Mouse (Mus musculus) embryonic facial prominence, embryonic 10.5 days (tissue): ENCODE results near the gene Nckap5l. TPM values are rescaled to one million over a fixed set of nuclear protein-coding genes. Genes with fewer than 3 reads are reported as not detected.

Source experiments
- DNase-seq: peaks from one replicate; pipeline ENCODE4 v3.0.0-alpha.2; 2017; ENCODE audit warnings: low spot score
- H3K27ac ChIP-seq: fragments of 300-500 bp; sonication (generic); replicated peaks from 2 replicates; pipeline ENCODE4 v1.5.1; 2016; ENCODE audit warnings: mild to moderate bottlenecking
- H3K27me3 ChIP-seq: fragments of 300-500 bp; sonication (generic); replicated peaks from 2 replicates; pipeline ENCODE4 v1.6.1; 2016; ENCODE audit warnings: low read depth, mild to moderate bottlenecking; ENCODE audit not compliant: poor library complexity, severe bottlenecking
- H3K36me3 ChIP-seq: fragments of 300-500 bp; sonication (generic); replicated peaks from 2 replicates; pipeline ENCODE4 v1.6.1; 2016; ENCODE audit warnings: mild to moderate bottlenecking, moderate library complexity
- H3K4me1 ChIP-seq: fragments of 300-500 bp; sonication (generic); 2 replicates; pipeline ENCODE4 v1.6.1; 2016
- H3K4me3 ChIP-seq: fragments of 300-500 bp; sonication (generic); 2 replicates; pipeline ENCODE4 v1.5.1; 2016; ENCODE audit warnings: mild to moderate bottlenecking, moderate library complexity
- H3K9me3 ChIP-seq: fragments of 300-500 bp; sonication (generic); 2 replicates; pipeline ENCODE4 v1.6.1; 2016; ENCODE audit warnings: mild to moderate bottlenecking
- WGBS: fragments of 180-500 bp; shearing (Covaris S2); methylation state at CpG from one replicate; pipeline ENCODE4 v1.1.7; 2016; 5-methylcytosine and 5-hydroxymethylcytosine counted together
- polyA plus RNA-seq: library from polyadenylated mRNA; unstranded; fragments of >200 nt; fragmentation: Nextera tagmentation; extraction: Ambion mirVana; gene quantifications from 2 replicates; pipeline ENCODE4 v1.2.1, GENCODE M21; 2016

Gene Nckap5l
- polyA plus RNA-seq, 1 experiment from 2014 or later, result 14.1 TPM

GRCm38 (mm10) chr15:99484745-99485144 lies 27.2 kb upstream of the Nckap5l start:
- no peaks in the 10 kb centered on the region for H3K27me3 ChIP-seq
- H3K4me3 ChIP-seq, result no peak overlapping the region
- no peak overlapping the region for H3K27ac ChIP-seq
- DNase-seq, result no peak
- no peaks in the 10 kb centered on the region for H3K4me1 ChIP-seq
- H3K36me3 ChIP-seq, result no peaks in the 10 kb centered on the region
- WGBS, result 75% methylated on average over 6 of the region's 6 CpGs
- H3K9me3 ChIP-seq, result no peaks in the 10 kb centered on the region

GRCm38 (mm10) chr15:99475814-99476213 lies 18.3 kb upstream of the Nckap5l start:
- no peak overlapping the region for H3K4me3 ChIP-seq
- H3K4me1 ChIP-seq, result peaks cover 17% of the 10 kb centered on the region
- H3K27ac ChIP-seq, result no peak overlapping the region
- H3K9me3 ChIP-seq, result 0 out of 2 replicates have a peak, but pooled peaks cover under 1% of the 10 kb centered on the region
- peaks cover 10% of the 10 kb centered on the region for H3K36me3 ChIP-seq
- WGBS, result 74% methylated on average over 1 of the region's 1 CpGs
- DNase-seq, result no peak
- H3K27me3 ChIP-seq, result no peaks in the 10 kb centered on the region

GRCm38 (mm10) chr15:99474576-99474926 lies 17.0 kb upstream of the Nckap5l start, which contains the start of gene Bcdin3d:
TSS of gene Bcdin3d (minus strand) at chr15:99474730.
- H3K4me1 ChIP-seq, result peaks cover 17% of the 10 kb centered on the region
- peak within 1 kb of the TSS; percentile 86 for H3K4me3 ChIP-seq
- WGBS, result under 1% methylated on average over 26 of the region's 26 CpGs
- H3K27me3 ChIP-seq, result no peaks in the 10 kb centered on the region
- DNase-seq, result peak; percentile 95
- peaks cover 23% of the 10 kb centered on the region for H3K36me3 ChIP-seq
- 0 out of 2 replicates have a peak, but pooled peaks cover 7% of the 10 kb centered on the region for H3K9me3 ChIP-seq
- H3K27ac ChIP-seq, result peak within 1 kb of the TSS; percentile 96

- DNase-seq, result peak; percentile 81
- peaks cover 9% of the 10 kb centered on the region; the same call in 1 of the 2 replicates for H3K9me3 ChIP-seq
- peaks cover 17% of the 10 kb centered on the region for H3K4me1 ChIP-seq
- whole genome bisulfite sequencing, result 7% methylated on average over 38 of the region's 38 CpGs
- peak overlapping the region; percentile 86 for H3K4me3 ChIP-seq
- H3K27me3 ChIP-seq, result no peaks in the 10 kb centered on the region
- H3K27ac ChIP-seq, result peak overlapping the region; percentile 96
- peaks cover 29% of the 10 kb centered on the region for H3K36me3 ChIP-seq
Observed at GRCm38 (mm10) chr15:99473801-99474575, 16.4 kb upstream of the Nckap5l start.

- Histone ChIP-seq H3K27ac (no peak overlapping the region), H3K36me3 (peaks cover 37% of the 10 kb centered on the region), H3K9me3 (peaks cover 9% of the 10 kb centered on the region; the same call in 1 of the 2 replicates), H3K27me3 (no peaks in the 10 kb centered on the region), H3K4me3 (no peak overlapping the region; the same call in 1 of the 2 replicates), H3K4me1 (peaks cover 17% of the 10 kb centered on the region)
- DNase-seq, result no peak
- WGBS, result 93% methylated on average over 7 of the region's 7 CpGs
Observed at GRCm38 (mm10) chr15:99472972-99473371, 15.4 kb upstream of the Nckap5l start.

- H3K27ac ChIP-seq, result no peak overlapping the region
- H3K4me1 ChIP-seq, result peaks cover 17% of the 10 kb centered on the region
- peaks cover 40% of the 10 kb centered on the region for H3K36me3 ChIP-seq
- H3K9me3 ChIP-seq, result peaks cover 9% of the 10 kb centered on the region; the same call in 1 of the 2 replicates
- no peak for DNase-seq
- H3K27me3 ChIP-seq, result no peaks in the 10 kb centered on the region
- no peak overlapping the region for H3K4me3 ChIP-seq
- 85% methylated on average over 14 of the region's 14 CpGs for WGBS
Observed at GRCm38 (mm10) chr15:99471677-99472063, 14.1 kb upstream of the Nckap5l start.

- Histone ChIP-seq H3K27me3 (no peaks in the 10 kb centered on the region), H3K9me3 (peaks cover 9% of the 10 kb centered on the region; the same call in 1 of the 2 replicates), H3K36me3 (peaks cover 40% of the 10 kb centered on the region), H3K27ac (no peak overlapping the region), H3K4me1 (peaks cover 19% of the 10 kb centered on the region), H3K4me3 (peak overlapping the region; percentile 8; the same call in 1 of the 2 replicates)
- DNase-seq, result peak; percentile 58
- WGBS, result 65% methylated on average over 17 of the region's 17 CpGs
Observed at GRCm38 (mm10) chr15:99470971-99471676, 13.6 kb upstream of the Nckap5l start.

GRCm38 (mm10) chr15:99470224-99470761 lies 12.7 kb upstream of the Nckap5l start:
- 91% methylated on average over 31 of the region's 31 CpGs for WGBS
- Histone ChIP-seq H3K9me3 (peaks cover 9% of the 10 kb centered on the region; the same call in 1 of the 2 replicates), H3K4me3 (peak overlapping the region; percentile 8; the same call in 1 of the 2 replicates), H3K4me1 (peaks cover 19% of the 10 kb centered on the region), H3K27ac (no peak overlapping the region), H3K36me3 (peaks cover 40% of the 10 kb centered on the region), H3K27me3 (no peaks in the 10 kb centered on the region)
- no peak for DNase-seq

- Histone ChIP-seq H3K4me3 (no peak overlapping the region), H3K9me3 (peaks cover 9% of the 10 kb centered on the region; the same call in 1 of the 2 replicates), H3K4me1 (peaks cover 17% of the 10 kb centered on the region), H3K27ac (no peak overlapping the region), H3K36me3 (peaks cover 40% of the 10 kb centered on the region), H3K27me3 (no peaks in the 10 kb centered on the region)
- 92% methylated on average over 4 of the region's 4 CpGs for WGBS
- no peak for DNase-seq
Observed at GRCm38 (mm10) chr15:99469736-99470135, 12.2 kb upstream of the Nckap5l start.

GRCm38 (mm10) chr15:99469067-99469466 lies 11.5 kb upstream of the Nckap5l start:
- 46% methylated on average over 3 of the region's 3 CpGs for WGBS
- H3K4me3 ChIP-seq, result no peak overlapping the region
- peaks cover 14% of the 10 kb centered on the region for H3K4me1 ChIP-seq
- no peaks in the 10 kb centered on the region for H3K27me3 ChIP-seq
- H3K9me3 ChIP-seq, result peaks cover 9% of the 10 kb centered on the region; the same call in 1 of the 2 replicates
- no peak overlapping the region for H3K27ac ChIP-seq
- DNase-seq, result peak; percentile 65
- H3K36me3 ChIP-seq, result peaks cover 40% of the 10 kb centered on the region

GRCm38 (mm10) chr15:99463194-99463593 lies 5.6 kb upstream of the Nckap5l start:
- DNase-seq, result no peak
- WGBS, result 71% methylated on average over 13 of the region's 13 CpGs

GRCm38 (mm10) chr15:99456963-99457605 lies 464 bp downstream of the Nckap5l start:
- H3K27ac ChIP-seq, result peak overlapping the region; percentile 94
- peaks cover 53% of the 10 kb centered on the region for H3K4me1 ChIP-seq
- H3K36me3 ChIP-seq, result peaks cover 39% of the 10 kb centered on the region
- no peaks in the 10 kb centered on the region for H3K27me3 ChIP-seq
- H3K9me3 ChIP-seq, result no peaks in the 10 kb centered on the region
- WGBS, result under 1% methylated on average over 43 of the region's 43 CpGs
- peak overlapping the region; percentile 83 for H3K4me3 ChIP-seq
- peak; percentile 84 for DNase-seq

More at GRCm38 (mm10) chr15:99463194-99463593, 5.6 kb upstream of the Nckap5l start:
- Histone ChIP-seq H3K36me3 (0 out of 2 replicates have a peak, but pooled peaks cover 4% of the 10 kb centered on the region), H3K27me3 (no peaks in the 10 kb centered on the region), H3K4me1 (peaks cover 12% of the 10 kb centered on the region), H3K4me3 (no peak overlapping the region), H3K9me3 (no peaks in the 10 kb centered on the region), H3K27ac (no peak overlapping the region)
